Mouse (Mus musculus) cerebellum, adult 9-10 months (tissue): ENCODE data around the gene Trpv2.
A peak's percentile ranks its signal among the peaks of the same experiment; 100 is the strongest.

Source experiments
- DNase-seq: peaks from one replicate; pipeline ENCODE4 v3.0.0; 2022

Gene Trpv2

DNA sequence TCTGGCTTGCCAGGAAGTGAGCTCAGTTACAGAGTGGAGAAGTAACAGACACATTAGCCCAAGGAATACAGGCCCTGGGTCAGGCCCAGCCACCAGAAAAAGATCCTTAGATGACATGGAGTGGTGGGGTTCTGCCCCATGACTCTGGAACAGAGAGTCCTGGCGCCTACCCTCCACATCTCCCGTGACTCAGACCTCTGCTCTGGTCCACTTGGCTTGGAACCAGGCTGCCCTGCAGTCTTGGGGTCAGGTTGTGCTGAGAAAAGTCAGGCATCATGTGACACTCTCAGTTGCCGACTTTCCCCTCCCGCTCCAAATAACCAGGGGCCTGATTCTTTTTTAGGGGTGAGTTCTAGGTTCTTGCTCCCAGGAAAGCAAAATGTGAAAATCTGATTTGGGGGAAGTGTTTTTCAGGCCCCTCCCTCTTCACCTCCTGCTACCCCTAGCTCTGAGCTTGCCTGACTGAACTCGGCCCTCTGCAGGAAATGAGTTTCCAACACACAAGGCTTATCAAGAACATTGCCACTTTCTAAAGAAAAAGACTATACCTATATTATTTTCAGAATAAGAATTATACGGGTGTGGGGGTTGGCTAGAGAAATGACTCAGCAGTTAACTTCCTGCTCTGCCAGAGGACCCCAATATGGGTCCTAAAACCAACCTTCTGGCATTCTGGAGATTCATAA, 15.2 kb upstream of the Trpv2 start:
- DNase-seq, result peak; percentile 27

GRCm38 (mm10) chr11:62560463-62561016, 13.7 kb upstream of the Trpv2 start:
- DNase-seq, result peak; percentile 19

DNA sequence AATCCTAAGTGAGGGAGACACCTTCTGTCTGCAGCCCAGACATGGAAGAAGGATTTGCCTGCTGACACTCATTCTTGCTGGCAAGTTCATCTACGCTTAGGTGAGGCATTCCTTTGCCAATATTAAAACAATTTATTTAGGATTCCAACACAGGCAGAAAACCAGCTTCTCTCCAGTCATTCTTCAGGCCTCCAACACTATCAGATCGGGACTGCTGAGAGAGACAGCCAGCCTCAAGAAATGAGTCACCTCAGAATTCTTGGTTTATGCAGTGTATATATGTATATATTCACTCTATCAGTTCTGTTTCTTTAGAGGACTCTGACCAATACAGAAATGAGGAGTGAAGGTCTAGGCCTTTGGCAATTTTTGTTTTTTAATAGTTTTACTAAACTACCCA, 10.7 kb upstream of the Trpv2 start:
- no peak for DNase-seq

DNA sequence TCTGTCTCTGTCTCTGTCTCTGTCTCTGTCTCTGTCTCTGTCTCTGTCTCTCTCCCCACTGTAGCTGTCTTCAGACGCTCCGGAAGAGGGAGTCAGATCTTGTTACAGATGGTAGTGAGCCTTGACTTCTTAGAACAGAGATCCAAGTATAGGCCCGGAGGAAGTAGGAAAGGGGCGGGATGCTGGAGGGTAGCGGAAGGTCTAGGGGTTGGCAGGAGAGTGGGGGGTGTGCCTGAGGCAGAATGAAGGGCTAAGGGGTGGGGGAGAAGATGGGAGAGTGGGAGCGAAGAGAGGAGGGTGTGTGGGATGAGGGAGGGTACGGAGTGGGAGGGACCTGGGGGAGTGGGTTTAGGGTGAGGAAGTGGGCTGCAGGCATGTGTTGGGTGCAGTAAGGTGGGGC, 8.5 kb upstream of the Trpv2 start:
- no peak for DNase-seq

DNA sequence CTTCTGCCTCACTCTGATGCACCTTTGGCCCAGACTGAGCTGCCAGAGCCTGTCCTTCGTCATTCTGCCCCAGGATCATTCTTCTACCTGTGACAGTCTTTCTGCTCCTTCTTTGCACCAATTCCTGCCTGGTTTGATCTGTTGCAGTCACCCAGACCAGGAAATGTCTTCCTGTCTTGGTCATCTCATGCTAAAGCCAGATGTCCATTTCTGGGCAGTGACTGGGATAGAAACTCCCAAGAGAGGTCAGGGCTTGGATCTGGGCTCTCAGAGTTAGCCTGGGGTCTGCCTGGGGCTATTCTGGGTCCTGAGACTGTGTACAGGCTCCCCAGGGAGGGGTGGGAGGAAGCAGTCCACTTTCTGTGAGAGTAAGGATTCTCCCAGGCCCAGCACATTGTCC, 8.1 kb upstream of the Trpv2 start:
- DNase-seq, result no peak

DNA sequence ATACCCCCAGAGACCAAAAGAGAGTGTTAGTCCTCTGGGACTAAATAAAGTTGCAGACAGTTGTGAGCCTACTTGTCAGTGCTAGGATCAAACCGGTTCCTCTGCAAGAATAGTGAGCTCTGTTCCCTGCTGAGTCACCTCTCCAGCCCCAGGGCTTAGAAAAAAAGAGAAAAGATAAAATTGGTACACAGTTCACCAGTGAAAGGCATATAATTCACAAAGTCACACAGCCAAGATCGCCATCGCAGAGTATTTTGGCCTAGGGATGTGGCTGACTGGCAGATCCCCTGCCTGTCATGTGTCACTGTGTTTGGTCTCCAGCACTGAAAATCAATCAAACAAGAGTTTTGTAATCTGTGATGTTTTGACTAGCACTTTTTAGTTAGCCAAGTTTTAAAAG, 6.0 kb upstream of the Trpv2 start:
- no peak for DNase-seq

- no peak for DNase-seq
Observed at GRCm38 (mm10) chr11:62574703-62575085, 408 bp downstream of the Trpv2 start.

- peak; percentile 94 for DNase-seq
Observed at GRCm38 (mm10) chr11:62575297-62575658, 992 bp downstream of the Trpv2 start.

GRCm38 (mm10) chr11:62575659-62576438, 1.6 kb downstream of the Trpv2 start:
- peak; percentile 84 for DNase-seq

- no peak for DNase-seq
Observed at GRCm38 (mm10) chr11:62576530-62577152, 2.4 kb downstream of the Trpv2 start.

DNA sequence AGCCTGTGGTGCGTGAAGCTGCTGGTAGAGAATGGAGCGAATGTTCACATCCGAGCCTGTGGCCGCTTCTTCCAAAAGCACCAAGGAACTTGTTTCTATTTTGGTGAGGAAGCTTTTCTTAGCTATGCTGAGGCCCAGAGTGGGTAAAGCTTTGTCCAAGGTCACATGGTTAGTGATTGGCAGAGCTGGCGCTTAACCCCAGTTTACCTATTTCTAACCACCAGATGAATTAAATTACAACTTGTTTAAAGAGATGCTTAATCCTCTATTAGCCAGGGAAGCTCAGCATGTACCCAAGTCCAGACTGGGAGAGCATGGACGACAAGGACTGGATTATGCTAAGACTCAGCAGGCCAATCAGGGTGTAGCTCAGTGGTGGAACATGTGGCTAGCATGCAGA, 8.7 kb downstream of the Trpv2 start:
- DNase-seq, result no peak

DNA sequence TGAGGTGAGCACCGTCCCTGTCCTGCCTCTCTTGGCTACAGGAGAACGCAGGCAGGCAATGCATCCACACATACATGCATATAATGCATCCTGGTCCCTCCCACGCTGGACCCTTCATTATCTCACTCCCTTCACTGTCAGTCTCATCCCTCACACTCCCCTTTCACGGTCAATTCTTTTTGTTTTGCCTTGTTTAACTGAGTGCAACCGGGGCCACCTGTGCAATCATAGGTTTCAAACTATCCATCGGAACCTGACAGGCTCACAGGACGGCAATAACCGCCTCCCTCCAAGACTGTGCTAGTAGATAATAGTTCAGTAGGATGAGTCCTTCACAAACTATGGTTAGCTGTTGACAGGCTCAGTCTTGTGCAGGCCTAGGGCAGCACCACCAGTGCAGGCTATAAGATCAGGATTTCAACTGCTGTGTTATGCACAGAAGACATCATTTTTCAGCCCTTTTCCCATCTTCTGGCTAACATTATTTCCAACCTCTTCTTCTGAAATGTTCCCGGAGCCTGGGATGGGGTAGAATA, 10.5 kb downstream of the Trpv2 start:
- DNase-seq, result no peak

DNA sequence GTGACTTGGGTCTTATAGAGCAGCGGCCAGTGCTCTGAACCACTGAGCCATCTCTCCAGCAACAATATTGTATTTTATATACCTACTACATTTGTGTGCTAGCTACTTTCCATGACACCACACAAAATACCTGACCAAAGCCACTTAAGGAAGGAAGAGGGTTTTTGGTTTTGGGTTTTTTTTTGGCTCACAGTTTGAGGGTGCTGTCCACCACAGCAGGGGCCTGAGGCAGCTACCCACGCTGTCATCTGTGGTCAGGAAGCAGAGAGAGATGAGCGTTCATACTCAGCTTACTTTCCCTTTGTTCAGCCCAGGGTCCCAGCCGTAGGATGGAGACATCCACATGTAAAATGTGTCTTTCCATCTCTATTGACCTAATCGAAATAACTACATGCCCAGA, 12.7 kb downstream of the Trpv2 start:
- DNase-seq, result no peak

GRCm38 (mm10) chr11:62589391-62589790, 15.1 kb downstream of the Trpv2 start:
- no peak for DNase-seq

DNA sequence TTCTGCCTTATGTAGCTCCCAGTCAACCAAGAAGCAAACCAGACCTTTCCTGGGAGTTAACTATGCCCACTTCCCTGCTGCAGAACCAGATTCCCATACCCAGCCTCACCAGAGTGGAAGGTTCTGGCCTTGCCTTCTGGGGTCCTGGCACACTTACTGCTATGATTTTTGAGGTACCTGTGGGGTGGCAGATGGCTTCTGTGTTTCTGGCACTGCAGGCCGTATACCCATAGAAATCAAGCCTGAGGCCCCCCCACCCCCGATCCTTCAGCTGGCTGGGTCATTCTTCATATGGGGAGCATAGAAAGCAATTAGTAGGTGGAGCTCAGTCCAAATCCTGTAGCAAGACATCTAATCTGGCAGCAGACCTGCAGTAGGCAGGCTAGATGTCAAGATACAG, 16.7 kb downstream of the Trpv2 start:
- DNase-seq, result peak; percentile 79

- no peak for DNase-seq
Observed at GRCm38 (mm10) chr11:62591904-62592575, 17.8 kb downstream of the Trpv2 start.

DNA sequence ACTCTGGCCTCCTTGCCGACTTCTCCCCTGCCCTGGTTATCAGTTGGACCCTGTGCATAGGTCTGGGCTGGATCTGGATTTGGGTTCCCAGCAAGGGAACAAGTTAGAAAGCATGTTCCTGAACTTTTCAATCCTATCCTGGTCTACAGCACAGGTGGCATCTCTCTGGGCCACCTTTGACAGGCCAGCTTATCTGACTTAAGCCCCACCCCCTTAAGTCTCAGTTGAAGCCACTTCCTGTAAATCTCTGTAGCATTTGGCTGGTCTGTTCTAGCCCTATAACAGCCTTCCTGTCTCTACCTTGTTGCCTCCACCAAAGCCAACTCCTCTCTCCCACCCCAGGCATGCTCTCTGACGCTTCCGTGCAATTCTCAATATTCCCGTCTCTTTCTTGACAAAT, 24.3 kb downstream of the Trpv2 start:
- no peak for DNase-seq

DNA sequence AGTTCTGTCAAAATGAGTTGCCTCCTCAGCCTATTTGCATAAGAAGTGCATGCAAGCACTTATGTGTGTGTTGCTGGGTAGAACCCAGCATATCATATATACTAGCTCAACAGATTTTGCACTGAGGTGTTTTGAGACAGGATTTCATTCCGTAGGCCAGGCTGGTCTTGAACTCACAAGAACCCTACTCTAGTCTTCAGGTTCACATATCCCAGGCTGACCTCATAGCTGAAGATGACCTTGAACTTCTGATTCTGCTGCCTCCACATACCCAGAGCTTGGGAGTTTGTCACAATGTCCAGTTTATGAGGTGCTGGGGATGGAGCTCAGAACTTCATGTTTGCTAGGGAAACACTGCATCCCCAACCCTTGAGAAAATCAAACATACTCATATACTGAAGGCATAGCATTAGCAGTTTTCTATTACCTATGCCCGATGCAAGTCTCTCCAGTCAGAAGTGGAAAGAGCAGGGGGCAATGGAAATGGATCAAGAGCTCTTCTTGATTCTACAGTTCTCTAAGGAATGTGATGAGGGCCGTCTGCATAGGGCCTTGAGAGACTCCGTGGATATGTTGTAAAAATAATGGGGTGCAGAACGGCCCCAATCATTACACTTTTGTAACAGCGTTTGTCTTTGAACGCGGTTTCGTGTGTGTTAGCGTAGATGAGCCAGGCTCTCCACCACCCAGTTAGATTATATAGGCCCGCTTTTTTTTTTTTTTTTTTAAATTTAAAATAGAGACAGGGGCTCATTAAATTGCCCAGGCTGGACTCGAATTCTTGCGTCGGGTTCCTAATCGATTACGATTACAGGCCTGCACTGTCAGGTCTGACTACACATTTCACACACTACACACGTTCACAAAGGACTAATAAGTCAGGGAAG, 27.7 kb downstream of the Trpv2 start:
- DNase-seq, result no peak

DNA sequence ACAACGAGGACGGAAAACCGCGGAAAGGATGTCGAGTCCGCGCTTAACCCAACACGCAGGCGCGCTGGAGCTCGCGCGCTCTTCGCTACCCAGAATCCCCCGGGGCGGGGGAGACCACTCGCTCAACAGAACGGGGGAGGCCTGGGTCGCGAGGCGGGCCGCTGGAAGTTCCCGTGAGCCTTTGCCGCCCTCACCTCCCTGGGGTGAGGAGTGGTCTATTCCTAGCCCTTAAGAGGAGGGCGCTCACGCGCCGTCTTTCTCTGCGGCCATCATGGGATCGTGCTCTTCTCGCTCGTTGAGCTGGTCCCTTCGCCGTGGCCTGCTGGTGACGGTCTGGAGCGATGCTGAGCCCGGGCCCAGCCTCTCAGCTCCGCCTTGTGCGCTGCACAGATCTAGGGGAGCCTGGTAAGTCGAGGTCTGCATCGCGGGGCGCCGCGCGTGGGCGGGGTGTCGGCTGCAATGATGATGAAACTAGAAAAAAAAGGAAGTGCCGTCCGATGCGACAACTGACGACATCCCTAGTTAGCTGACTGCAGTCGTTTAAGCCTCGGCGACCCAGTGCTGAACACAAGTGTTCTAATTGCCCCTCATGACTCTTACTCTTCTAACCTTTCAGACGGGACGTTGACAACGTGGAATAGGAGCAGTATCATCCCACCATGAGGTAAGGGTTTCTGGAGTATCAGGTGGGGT, 28.5 kb downstream of the Trpv2 start:
- DNase-seq, result peak; percentile 97

- peak; percentile 65 for DNase-seq
Observed at GRCm38 (mm10) chr11:62603312-62604056, 29.2 kb downstream of the Trpv2 start.
